Mouse (Mus musculus): Measurements from ENCODE around the gene Cnnm2.
"Not testable (repeated sequence)": the region's sequence is repeated elsewhere in the genome, so short reads cannot be mapped to it uniquely, and the experiment has no call there.

The Cnnm2 gene

GRCm38 (mm10) chr19:46761247-46761946 is at the start of gene Cnnm2:
Cnnm2 (plus strand) TSS chr19:46761596.
- DNase-seq (ENCODE audit: low spot score), result peak; percentile 100

DNA sequence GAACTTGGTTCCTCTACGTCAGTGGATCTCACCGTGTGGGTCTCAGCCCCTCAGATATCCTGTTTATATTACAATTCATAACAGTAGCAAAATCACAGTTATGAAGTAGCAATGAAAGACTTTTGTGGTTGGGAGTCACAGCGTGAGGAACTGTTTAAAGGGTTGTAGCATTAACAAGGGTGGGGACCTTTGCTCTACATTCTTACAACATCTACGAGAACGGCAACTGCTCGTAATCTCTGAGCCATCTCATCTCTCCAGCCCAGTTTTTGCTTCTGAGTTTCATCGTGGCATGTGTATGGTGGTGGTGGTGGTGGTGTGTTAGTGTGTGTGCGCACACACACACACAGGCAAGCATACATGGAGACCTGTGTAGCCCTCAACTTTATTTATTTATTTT is 47.2 kb upstream of the Cnnm2 start:
- no peak for DNase-seq (ENCODE audit: low spot score)

DNA sequence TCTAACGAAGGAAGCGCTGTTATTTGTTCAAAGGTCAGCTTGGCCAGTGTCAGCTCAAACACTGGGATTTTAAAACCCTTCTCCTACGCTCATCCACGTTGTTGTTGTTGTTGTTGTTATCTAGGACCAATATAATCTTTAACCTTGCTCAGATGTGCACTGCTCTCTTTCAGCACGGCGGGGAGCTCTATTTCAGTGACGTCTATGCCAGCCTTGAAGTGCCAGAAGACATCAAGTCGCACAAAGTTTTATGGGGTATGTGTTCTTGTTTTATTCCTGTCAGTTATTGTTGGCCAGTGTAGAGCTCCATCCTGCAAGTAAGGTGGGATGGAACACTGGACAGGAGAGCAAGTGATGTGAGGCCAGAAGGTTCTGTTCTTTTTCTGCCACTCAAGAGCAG is 46.4 kb upstream of the Cnnm2 start:
- no peak for DNase-seq (ENCODE audit: low spot score)

DNA sequence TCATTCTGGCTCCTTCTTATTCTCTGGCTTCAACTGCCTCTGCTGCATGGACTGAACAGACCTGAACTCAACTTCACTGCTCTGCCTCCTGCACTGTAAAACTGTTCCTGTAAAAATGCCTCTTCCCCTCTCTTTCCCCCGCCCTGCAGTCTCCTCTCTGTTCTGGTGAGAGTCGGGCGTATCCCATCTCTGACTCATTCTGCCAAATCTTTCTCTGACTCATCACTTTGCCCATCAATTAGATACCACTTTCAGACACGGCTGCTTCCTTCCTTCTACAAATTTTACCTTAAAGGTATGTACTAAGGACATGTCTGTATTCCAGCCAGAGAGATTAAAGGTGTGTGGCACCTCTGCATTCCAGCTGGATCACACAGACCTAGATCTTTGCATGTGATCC is 43.2 kb upstream of the Cnnm2 start:
- no peak for DNase-seq (ENCODE audit: low spot score)

DNA sequence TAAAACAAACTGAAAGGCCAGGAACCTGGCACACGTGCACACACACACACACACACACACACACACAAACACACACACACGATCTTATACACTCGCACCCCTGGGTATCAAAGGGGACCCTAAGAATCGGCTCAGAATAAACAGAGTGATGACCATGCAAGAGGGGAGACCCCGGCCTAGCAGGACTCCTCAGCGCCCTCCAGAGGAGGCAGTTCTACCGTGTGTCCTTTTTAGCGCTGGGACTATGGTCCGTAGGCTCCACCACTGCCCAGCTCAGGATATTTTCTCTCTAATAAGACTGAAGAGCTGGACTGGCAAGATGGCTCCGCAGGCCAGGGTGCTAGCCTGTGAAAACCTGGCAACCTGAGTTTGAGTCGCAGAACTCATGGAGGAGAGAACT is 37.0 kb upstream of the Cnnm2 start:
- no peak for DNase-seq (ENCODE audit: low spot score)

DNA sequence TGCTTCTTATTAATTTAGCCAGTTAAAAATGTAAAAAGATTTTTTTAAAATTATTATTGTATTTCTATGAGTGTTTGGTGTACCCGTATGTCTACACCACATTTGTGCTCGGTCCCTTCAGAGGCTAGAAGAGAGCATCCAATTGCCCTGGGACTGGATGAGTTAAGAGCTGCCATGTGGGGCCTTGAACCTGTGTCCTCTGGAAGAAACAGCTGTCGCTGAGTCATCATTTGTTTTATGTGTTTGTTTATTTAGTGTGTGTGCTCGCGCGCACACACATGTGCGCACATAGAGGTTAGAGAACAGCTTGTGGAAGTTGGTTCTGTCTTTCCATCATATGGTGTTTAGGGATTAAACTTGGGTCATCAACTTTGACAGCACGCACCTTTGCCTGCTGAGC is 35.3 kb upstream of the Cnnm2 start:
- no peak for DNase-seq (ENCODE audit: low spot score)

DNA sequence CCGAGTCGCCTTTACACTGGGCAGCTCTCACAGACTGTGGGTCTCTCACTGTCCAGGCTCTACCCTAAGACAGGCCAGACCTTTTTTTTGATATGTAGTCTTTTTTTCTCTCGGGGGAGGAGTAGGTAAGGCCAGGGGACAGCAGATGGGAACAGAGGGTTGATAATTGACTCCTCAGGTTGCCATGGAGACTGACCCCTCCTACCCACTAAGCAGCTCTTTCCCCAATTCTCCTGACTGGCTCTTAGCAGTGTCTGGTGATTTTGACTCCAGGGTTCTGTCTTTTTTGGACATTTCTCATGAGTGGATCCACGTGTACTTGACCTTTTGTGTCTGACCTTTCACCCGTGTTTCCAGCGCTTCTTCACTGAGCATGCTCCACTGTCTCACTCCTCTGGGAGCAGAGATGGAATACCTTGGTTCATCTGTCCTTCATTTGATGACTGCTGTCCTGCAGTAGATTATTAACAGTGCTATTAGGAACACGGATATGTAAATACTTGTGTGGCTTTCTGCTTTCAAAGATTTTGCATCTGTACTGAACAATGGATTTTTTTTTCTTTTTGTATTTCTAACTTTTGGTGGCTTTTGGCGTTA is 34.2 kb upstream of the Cnnm2 start:
- DNase-seq (ENCODE audit: low spot score), result peak; percentile 77

- DNase-seq (ENCODE audit: low spot score), result no peak
These were observed 33.4 kb upstream of the Cnnm2 start for GRCm38 (mm10) chr19:46727945-46728540.

DNA sequence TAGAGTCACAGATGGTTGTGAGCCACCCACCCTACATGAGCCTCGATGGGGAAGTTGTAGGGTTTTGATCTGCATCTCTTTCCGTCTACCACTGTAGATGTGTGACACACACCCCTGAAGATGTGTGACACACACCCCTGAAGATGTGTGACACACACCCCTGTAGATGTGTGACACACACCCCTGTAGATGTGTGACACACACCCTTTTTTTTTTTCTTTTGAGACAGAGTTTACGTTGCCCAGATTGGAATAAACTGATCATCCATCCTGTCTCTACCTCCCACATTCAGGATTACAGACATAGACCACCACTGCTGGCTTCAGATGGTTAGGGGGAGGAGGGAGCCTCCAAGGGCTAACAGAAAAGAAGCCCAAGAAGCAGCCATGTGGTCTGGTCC is 32.5 kb upstream of the Cnnm2 start:
- DNase-seq (ENCODE audit: low spot score), result no peak

- no peak for DNase-seq (ENCODE audit: low spot score)
These were observed 30.0 kb upstream of the Cnnm2 start for GRCm38 (mm10) chr19:46731351-46731750.

DNA sequence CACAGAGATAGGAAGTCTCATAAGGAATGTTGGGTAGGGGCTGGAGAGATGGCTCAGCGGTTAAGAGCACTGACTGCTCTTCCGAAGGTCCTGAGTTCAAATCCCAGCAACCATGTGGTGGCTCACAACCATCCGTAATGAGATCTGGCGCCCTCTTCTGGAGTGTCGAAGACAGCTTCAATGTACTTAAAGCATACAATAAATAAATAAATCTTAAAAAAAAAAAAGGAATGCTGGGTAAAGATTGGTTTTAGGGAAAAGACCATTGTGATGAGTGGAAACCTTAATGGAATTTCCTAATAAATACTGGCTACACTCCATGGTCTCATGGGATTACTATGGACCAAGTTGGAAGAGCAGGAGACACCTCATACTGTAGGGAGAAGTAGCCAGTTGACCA is 28.7 kb upstream of the Cnnm2 start:
- not testable (repeated sequence) for DNase-seq (ENCODE audit: low spot score)

GRCm38 (mm10) chr19:46733626-46734025 is 27.8 kb upstream of the Cnnm2 start:
- no peak for DNase-seq (ENCODE audit: low spot score)

- no peak for DNase-seq (ENCODE audit: low spot score)
These were observed 26.2 kb upstream of the Cnnm2 start for GRCm38 (mm10) chr19:46735241-46735640.

DNA sequence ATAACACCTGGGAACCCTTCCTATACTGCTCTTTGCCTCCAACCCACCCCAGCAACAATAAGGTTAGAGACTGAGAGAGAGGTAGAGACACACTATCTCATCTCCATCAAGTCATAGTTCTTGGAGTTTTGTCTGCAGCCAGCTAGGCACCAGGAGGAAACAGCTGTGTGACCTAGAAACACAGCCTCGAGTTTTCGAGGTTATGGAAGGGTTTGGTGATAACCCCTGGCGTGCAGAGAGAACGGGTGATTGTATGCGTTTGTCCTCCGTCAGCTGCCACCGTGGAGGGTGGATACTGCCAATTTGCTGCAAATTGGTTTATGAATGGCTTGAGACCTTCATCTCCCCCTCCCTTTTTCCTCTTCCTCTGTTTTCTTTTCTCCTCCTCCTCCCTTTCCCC is 24.3 kb upstream of the Cnnm2 start:
- DNase-seq (ENCODE audit: low spot score), result no peak

DNA sequence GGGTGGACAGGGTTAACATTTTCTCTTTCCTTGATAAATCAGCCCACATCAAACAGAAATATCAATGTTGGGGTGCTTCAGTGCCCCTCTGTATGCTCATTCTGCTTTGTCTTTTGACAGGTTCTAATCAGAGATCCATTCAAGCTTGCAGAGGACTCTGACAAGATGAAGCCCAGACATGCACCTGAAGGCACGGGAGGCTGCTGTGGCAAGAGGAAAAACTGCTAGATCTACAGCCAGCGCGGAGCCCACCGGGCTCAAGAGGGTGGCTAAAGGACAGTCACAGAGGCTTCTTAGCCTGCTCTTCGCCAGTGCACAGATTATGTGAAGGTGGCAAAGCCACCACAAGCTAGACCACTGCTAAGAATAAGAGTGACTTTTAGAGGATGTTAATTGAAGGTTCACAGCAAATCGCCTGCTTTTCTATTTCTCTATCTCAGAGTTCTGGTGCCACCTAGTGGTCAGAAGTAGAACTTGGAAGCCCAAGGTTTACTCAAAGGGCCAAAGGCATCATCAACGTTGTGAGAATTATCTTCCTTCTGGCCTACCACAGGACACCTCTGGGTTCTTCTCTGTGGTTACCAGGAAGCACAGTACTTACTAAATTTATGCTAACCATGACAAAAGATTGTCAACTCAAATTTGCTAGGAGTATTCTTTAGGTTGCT is 20.9 kb upstream of the Cnnm2 start:
- DNase-seq (ENCODE audit: low spot score), result peak; percentile 88

- no peak for DNase-seq (ENCODE audit: low spot score)
These were observed 19.8 kb upstream of the Cnnm2 start for GRCm38 (mm10) chr19:46741574-46741973.

- no peak for DNase-seq (ENCODE audit: low spot score)
These were observed 16.7 kb upstream of the Cnnm2 start for GRCm38 (mm10) chr19:46744681-46745080.

GRCm38 (mm10) chr19:46747799-46748198 is 13.6 kb upstream of the Cnnm2 start:
- no peak for DNase-seq (ENCODE audit: low spot score)

DNA sequence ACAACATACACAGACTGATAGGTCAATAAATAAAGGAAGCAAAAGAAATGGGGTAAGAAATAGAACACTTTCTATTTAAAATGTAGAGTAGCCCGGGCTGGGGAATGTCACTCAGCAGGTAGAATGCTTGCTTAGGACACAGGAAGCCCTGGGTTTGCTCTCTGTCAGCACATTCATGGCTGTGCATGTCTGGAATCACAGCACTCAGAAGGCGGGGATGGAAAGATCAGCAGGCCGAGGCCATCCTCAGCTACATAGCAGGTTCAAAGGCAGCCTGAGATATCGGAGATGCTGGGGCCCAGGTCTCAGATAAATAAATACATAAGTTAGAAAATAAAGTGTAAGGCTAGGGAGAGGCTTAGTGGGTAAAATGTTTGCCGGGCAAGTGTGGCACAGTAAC is 9.2 kb upstream of the Cnnm2 start:
- no peak for DNase-seq (ENCODE audit: low spot score)

DNA sequence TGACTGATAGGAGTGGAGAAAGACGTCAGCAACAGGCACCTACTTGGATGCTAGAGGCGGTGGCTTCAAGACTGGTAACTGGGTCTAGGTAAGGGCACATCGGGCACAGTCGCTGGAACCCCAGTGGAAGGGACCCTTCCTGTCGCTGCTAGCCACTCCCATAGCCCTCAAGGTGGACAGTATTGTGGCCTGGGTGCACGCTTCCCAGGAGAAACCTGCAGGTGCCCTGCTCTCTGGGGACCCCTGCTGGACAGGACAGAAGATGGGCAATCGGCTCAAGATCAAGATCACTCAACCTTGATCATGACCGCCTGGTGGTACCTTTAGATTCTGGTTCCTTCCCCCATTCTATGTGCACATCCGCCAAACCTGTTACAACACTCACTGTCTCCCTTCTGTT is 6.3 kb upstream of the Cnnm2 start:
- no peak for DNase-seq (ENCODE audit: low spot score)

DNA sequence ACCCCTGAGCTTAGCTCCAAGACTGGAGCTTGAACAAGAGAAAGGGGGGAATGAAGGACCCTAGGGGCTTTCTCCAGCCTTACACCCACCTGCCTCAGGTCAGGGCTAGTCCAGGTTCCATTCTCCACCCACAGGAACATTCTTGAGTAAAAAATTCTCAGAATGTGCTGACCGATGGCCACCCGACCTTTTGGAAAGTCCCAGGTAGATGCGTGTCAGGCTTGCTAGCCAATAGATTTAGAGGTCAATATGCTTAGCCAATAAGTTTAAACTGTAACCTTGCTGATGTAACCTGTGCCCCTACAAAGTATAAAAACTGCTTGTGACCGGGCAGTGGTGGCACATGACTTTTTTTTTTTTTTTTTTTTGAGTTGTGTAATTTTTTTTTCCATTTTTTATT is 5.2 kb upstream of the Cnnm2 start:
- DNase-seq (ENCODE audit: low spot score), result no peak

- no peak for DNase-seq (ENCODE audit: low spot score)
These were observed 2.3 kb upstream of the Cnnm2 start for GRCm38 (mm10) chr19:46759096-46759495.

DNA sequence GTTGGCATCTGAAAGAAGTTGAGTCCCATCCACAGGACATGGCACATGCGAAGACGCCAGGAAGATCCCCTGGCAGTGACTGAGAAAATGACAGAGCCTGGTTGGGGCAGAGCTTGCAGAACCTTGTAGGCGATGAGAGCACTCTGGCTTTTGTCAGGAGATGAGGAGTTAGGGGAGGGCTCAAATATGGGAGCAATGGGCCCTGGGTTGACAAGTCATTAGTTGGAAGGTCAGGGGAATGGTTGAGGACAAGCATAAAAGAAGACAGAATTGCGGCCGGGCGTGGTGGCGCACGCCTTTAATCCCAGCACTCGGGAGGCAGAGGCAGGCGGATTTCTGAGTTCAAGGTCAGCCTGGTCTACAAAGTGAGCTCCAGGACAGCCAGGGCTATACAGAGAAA is 1.5 kb upstream of the Cnnm2 start:
- DNase-seq (ENCODE audit: low spot score), result not testable (repeated sequence)
